Mouse (Mus musculus) adrenal gland, postnatal 36 days (tissue): ENCODE results near the gene Areg. TPM values are rescaled to one million over a fixed set of nuclear protein-coding genes. Genes with fewer than 3 reads are reported as not detected.

Source experiments
- DNase-seq, 2 experiments: peaks; one replicate each; pipeline ENCODE4 v3.0.0; 2021; ENCODE audit warnings: mixed read lengths in 1 of 2
- total RNA-seq, 2 experiments: library from RNA; stranded (reverse); gene quantifications; 2 replicates each; pipeline ENCODE4 v1.2.3; 2021

Gene Areg
- total RNA-seq, 2 experiments from 2014 or later: 0.76 TPM; not detected in 1

DNA sequence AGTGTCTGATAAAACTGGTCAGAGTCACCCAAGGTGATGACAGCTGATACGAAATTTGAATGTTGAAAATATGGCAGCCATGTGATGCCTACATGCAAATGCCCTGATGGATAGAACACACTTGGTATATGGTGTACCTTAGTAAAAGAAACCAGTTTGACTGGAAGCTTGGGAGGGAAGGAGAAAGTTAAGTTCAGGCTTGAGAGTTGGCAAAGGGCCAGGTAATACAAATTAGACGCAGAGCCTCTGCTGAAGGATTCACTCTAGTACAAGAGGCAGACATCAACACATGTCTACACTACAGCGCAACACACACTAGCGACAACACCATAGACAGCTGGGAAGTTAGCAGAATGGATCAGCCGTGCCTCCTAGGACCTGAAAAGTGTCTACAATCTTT lies 27.2 kb downstream of the Areg start:
- no peak for DNase-seq

DNA sequence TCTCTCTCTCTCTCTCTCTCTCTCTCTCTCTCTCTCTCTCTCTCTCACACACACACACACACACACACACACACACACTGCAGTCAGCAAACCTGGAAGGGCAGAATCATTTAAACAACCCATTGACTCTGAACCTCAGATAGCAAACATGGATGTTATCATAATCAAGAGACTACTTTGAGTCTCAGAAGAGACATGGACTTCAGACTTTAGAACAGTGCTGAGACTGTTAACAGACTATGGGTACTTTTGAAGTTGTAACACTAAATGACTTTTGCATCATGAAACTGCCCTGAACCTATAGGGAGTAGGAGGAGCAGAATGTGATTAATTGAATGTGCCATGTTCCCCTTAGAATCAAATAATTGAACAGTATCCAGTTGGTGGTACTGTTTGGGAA lies 37.0 kb downstream of the Areg start:
- DNase-seq: no peak

DNA sequence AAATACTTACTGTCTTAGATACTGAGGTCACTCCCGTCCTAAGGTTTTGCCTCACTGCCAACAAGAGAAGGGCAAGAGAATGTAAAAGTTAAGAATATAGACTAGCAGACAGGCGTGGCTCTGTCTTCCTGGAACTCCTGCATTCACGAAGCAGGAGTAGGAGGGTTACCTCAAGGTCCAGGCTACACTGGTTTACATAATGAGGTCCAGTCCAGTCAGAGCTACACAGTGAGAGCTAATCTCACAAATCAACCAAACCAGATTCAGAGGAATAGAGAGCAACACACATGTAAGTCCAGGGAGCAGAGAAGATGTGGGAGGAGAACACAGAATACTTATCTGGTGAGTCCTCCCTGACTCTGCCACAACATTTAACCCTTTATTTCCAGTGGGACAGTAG lies 55.2 kb downstream of the Areg start:
- DNase-seq: no peak

Other genes with a start within 250 kb of the Areg start
- gene Cxcl1, start 248.4 kb upstream of the Areg start, total RNA-seq: under 1 TPM; 0.33 to 0.36 TPM
- gene Cxcl2, start 235.7 kb upstream of the Areg start, total RNA-seq: 1 to 10 TPM in 1 of 2 experiments, not detected in 1; 1.2 TPM
- 10 to 100 TPM; 19.8 TPM for gene Mthfd2l, start 208.5 kb upstream of the Areg start, total RNA-seq
- not detected for gene Epgn, start 112.1 kb upstream of the Areg start, total RNA-seq
- not detected for gene Ereg, start 65.0 kb upstream of the Areg start, total RNA-seq